Mouse (Mus musculus): Measurements from ENCODE around the gene Gpatch8. TPM values are rescaled to one million over a fixed set of nuclear protein-coding genes. Genes with fewer than 3 reads are reported as not detected.

Gpatch8 gene
- polyA plus RNA-seq, 1 experiment from 2014 or later, result 83.7 TPM

DNA sequence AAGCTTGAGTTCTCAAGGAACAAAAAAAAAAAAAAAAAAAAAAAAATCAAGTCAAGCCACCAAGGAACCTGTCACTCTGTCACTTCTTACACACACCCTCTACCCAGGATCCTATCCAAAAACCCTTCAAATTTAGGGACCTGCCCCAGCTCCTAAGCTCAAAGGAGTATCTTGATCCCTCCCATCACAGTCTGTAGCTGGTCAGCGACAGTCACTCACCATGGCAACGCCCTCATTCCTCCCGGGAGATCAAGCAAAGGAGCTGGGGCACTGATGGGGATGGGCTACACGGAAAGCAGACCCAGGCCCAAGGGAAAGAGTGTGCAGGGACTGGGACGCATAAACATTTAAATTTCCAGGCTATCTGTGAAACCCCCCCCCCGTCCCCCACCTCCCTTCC is 111.4 kb downstream of the Gpatch8 start:
- H3K27me3 ChIP-seq (ENCODE audit: control insufficient read depth, insufficient read depth, low read length), result no peaks in the 10 kb centered on the region
- no peak overlapping the region for H3K4me3 ChIP-seq (ENCODE audit: low read depth, low read length)
- H3K9me3 ChIP-seq (ENCODE audit: control insufficient read depth, low read length), result no peaks in the 10 kb centered on the region
- no peak for ATAC-seq (ENCODE audit: low read depth)
- 5% methylated on average over 6 of the region's 6 CpGs for WGBS
- H3K9ac ChIP-seq (replicated peaks; ENCODE audit: low read depth, low read length), result peak overlapping the region; percentile 12; the same call in 1 of the 2 replicates
- peaks cover 16% of the 10 kb centered on the region for H3K36me3 ChIP-seq (ENCODE audit: control insufficient read depth, insufficient read depth, low read length)
- peak overlapping the region; percentile 72 for H3K4me2 ChIP-seq (ENCODE audit: low read depth, low read length)
- H3K4me1 ChIP-seq (ENCODE audit: control insufficient read depth, insufficient read depth, low read length), result peaks cover 24% of the 10 kb centered on the region
- H3K27ac ChIP-seq (ENCODE audit: low read depth, low read length), result no peak overlapping the region

DNA sequence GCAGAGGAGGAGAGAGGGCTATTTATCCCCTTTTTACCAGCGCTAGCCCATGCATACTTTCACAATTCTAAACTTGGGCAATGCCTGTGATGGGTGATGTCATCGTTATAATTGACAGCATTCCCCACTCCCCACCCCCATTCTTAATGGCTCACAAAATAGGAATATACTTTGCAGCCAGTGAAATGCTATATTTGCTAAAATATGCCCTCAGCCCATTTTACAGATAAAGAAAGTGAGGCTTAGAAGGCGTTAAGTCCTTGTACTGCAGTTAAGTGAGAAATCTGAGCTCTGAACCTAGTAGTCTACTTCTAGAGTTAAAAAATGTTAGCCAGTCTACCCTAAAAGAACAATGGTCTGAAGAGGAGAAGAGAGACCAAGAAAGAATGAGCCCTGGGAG is 111.9 kb downstream of the Gpatch8 start:
- Histone ChIP-seq H3K4me2 (ENCODE audit: low read depth, low read length) (no peak overlapping the region), H3K4me3 (ENCODE audit: low read depth, low read length) (no peak overlapping the region), H3K4me1 (ENCODE audit: control insufficient read depth, insufficient read depth, low read length) (peaks cover 24% of the 10 kb centered on the region), H3K27ac (ENCODE audit: low read depth, low read length) (no peak overlapping the region), H3K36me3 (ENCODE audit: control insufficient read depth, insufficient read depth, low read length) (peaks cover 20% of the 10 kb centered on the region), H3K9ac (replicated peaks; ENCODE audit: low read depth, low read length) (no peak overlapping the region), H3K27me3 (ENCODE audit: control insufficient read depth, insufficient read depth, low read length) (no peaks in the 10 kb centered on the region), H3K9me3 (ENCODE audit: control insufficient read depth, low read length) (no peaks in the 10 kb centered on the region)
- no peak for ATAC-seq (ENCODE audit: low read depth)
- WGBS, result 78% methylated on average over 3 of the region's 3 CpGs

DNA sequence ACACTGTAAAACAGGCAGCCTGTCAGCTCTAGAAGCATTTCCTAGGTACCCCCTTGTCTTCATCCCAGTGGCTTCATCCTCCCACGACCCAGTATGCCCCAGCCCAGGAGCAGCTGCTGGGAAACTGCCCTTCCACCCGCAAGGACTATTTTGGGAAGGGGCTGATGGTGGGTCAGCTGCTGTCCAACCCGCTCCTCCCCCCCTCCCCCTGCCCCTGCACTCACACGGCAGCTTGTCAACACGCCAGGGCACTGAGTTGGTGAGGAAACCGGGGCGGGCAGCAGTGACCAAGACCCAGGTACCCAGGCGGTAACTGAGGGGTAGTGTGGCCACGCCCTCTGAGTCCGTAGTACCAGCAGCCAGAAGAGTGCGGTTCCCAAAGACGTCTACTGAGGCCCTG is 112.5 kb downstream of the Gpatch8 start:
- Histone ChIP-seq H3K4me1 (ENCODE audit: control insufficient read depth, insufficient read depth, low read length) (peaks cover 24% of the 10 kb centered on the region), H3K27me3 (ENCODE audit: control insufficient read depth, insufficient read depth, low read length) (no peaks in the 10 kb centered on the region), H3K36me3 (ENCODE audit: control insufficient read depth, insufficient read depth, low read length) (peaks cover 25% of the 10 kb centered on the region), H3K4me3 (ENCODE audit: low read depth, low read length) (no peak overlapping the region), H3K27ac (ENCODE audit: low read depth, low read length) (no peak overlapping the region), H3K4me2 (ENCODE audit: low read depth, low read length) (no peak overlapping the region), H3K9ac (replicated peaks; ENCODE audit: low read depth, low read length) (no peak overlapping the region), H3K9me3 (ENCODE audit: control insufficient read depth, low read length) (no peaks in the 10 kb centered on the region)
- no peak for ATAC-seq (ENCODE audit: low read depth)
- WGBS, result 66% methylated on average over 12 of the region's 12 CpGs

DNA sequence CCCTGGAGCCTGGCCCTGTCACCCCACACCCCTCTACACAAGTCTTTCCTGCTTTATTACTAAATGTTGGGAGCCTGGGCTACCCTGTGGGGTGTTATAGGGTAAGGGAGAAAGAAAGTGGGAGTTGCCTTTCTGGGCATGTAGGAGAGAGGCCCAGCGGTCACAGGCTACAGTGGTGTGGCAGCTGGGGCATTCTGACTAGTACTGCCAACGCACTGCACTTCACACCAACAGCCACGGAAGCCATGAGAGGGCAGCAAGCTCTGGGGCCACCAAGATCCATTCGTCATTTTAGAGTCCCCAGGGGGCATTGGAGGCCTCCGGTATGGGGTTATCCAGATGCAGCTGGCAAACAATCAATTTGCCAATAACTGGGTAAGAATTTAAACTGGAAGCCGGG is 114.1 kb downstream of the Gpatch8 start:
- peaks cover 34% of the 10 kb centered on the region for H3K4me1 ChIP-seq (ENCODE audit: control insufficient read depth, insufficient read depth, low read length)
- H3K9ac ChIP-seq (replicated peaks; ENCODE audit: low read depth, low read length), result no peak overlapping the region
- WGBS, result 65% methylated on average over 6 of the region's 6 CpGs
- no peak for ATAC-seq (ENCODE audit: low read depth)
- no peak overlapping the region for H3K27ac ChIP-seq (ENCODE audit: low read depth, low read length)
- H3K4me3 ChIP-seq (ENCODE audit: low read depth, low read length), result no peak overlapping the region
- no peak overlapping the region for H3K4me2 ChIP-seq (ENCODE audit: low read depth, low read length)
- H3K9me3 ChIP-seq (ENCODE audit: control insufficient read depth, low read length), result no peaks in the 10 kb centered on the region
- H3K36me3 ChIP-seq (ENCODE audit: control insufficient read depth, insufficient read depth, low read length), result peaks cover 39% of the 10 kb centered on the region
- H3K27me3 ChIP-seq (ENCODE audit: control insufficient read depth, insufficient read depth, low read length), result no peaks in the 10 kb centered on the region

DNA sequence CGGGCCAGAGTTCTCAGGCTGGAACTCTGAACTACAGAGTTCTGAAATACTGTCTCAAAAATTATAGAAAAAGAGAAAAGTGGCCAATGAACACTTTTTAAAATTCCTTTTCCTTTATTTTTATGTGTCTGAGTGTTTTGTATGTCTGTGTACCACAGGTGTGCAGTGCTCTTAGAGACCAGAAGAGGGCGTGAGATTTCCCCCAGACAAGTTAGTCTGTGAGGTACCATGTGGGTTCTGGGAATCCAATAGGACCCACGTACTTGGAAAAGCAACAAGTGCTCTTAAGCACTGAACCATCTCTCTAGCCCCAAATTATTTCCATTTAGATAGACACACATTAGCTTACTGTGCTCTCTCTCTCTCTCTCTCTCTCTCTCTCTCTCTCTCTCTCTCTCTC is 114.8 kb downstream of the Gpatch8 start:
- Histone ChIP-seq H3K4me2 (ENCODE audit: low read depth, low read length) (no peak overlapping the region), H3K27me3 (ENCODE audit: control insufficient read depth, insufficient read depth, low read length) (no peaks in the 10 kb centered on the region), H3K9ac (replicated peaks; ENCODE audit: low read depth, low read length) (no peak overlapping the region), H3K27ac (ENCODE audit: low read depth, low read length) (no peak overlapping the region), H3K9me3 (ENCODE audit: control insufficient read depth, low read length) (no peaks in the 10 kb centered on the region), H3K36me3 (ENCODE audit: control insufficient read depth, insufficient read depth, low read length) (peaks cover 42% of the 10 kb centered on the region), H3K4me3 (ENCODE audit: low read depth, low read length) (no peak overlapping the region), H3K4me1 (ENCODE audit: control insufficient read depth, insufficient read depth, low read length) (peaks cover 35% of the 10 kb centered on the region)
- ATAC-seq (ENCODE audit: low read depth), result no peak
- WGBS, result 84% methylated on average over 3 of the region's 3 CpGs

DNA sequence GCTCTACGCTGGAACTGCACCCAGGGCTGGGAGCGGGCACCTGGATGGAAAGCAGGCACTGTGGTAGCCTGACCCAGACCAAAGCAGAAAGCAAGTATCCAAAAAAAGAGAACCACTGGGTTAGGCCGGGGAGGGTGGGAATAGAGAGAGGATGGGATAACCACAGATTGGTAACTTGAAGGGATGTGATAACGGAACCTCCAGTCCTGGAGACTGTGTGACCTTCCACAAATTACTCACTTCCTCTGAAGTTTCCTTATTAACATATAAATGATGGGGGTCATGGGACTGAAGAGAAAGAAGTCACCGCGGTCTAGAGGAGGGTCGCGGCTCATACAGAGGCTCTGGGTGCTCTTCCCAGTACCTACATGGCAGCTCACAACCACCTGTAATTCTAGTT is 115.9 kb downstream of the Gpatch8 start:
- WGBS, result 81% methylated on average over 8 of the region's 8 CpGs
- Histone ChIP-seq H3K4me3 (ENCODE audit: low read depth, low read length) (no peak overlapping the region), H3K27me3 (ENCODE audit: control insufficient read depth, insufficient read depth, low read length) (no peaks in the 10 kb centered on the region), H3K9ac (replicated peaks; ENCODE audit: low read depth, low read length) (no peak overlapping the region), H3K36me3 (ENCODE audit: control insufficient read depth, insufficient read depth, low read length) (peaks cover 54% of the 10 kb centered on the region), H3K9me3 (ENCODE audit: control insufficient read depth, low read length) (no peaks in the 10 kb centered on the region), H3K27ac (ENCODE audit: low read depth, low read length) (no peak overlapping the region), H3K4me2 (ENCODE audit: low read depth, low read length) (no peak overlapping the region), H3K4me1 (ENCODE audit: control insufficient read depth, insufficient read depth, low read length) (peaks cover 25% of the 10 kb centered on the region)
- no peak for ATAC-seq (ENCODE audit: low read depth)

DNA sequence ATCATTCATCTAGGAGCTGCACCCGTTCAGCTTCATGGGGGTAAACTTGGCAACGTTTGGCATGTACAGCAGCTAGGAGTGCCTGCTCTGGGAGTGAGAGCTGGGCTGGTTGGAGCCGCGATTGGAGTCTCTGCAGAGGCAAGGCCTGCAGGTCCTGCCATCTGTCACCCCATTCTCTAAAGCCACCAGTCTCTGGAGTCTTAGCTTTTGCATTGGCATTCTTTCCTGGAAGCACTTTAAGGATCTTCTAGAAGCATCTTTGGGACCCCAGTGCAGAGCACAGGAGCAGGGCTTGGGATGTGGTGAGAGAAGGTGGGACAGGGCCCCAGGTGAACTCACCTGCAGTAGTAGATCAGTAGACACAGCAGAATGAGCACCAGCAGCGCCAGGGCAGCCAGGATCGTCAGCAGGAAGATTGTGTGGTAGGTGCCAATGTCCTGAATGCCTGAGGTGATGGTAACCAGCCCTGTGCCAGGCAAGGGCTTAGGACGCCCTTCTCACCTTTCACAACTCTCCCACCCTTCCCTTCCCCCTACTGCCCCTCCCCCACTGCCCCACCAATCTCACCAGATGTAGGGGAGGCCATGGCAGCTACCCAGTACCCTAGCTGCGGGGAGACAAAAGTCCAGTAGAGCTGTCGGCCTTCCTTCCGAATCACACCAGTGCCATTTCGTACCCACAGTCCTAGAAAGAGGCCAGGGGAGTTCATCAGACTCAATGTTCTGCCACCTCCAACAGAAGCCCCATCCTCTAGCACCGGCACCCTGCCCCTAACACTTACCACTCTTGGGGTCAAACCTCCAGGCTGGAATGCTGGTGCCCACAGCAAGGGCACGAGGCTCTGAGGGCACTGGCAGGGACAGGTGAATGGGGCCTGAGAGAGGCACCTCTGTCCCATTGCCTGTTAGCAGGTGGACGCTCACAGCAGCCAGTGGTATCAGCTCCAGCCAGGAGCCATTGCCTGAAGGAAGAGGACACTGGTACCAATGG is 116.8 kb downstream of the Gpatch8 start:
- no peak overlapping the region for H3K4me2 ChIP-seq (ENCODE audit: low read depth, low read length)
- H3K9ac ChIP-seq (replicated peaks; ENCODE audit: low read depth, low read length), result no peak overlapping the region; the same call in 1 of the 2 replicates
- H3K4me3 ChIP-seq (ENCODE audit: low read depth, low read length), result no peak overlapping the region
- no peaks in the 10 kb centered on the region for H3K27me3 ChIP-seq (ENCODE audit: control insufficient read depth, insufficient read depth, low read length)
- peaks cover 18% of the 10 kb centered on the region for H3K4me1 ChIP-seq (ENCODE audit: control insufficient read depth, insufficient read depth, low read length)
- no peak overlapping the region for H3K27ac ChIP-seq (ENCODE audit: low read depth, low read length)
- ATAC-seq (ENCODE audit: low read depth), result no peak
- no peaks in the 10 kb centered on the region for H3K9me3 ChIP-seq (ENCODE audit: control insufficient read depth, low read length)
- 76% methylated on average over 14 of the region's 14 CpGs for WGBS
- H3K36me3 ChIP-seq (ENCODE audit: control insufficient read depth, insufficient read depth, low read length), result peaks cover 61% of the 10 kb centered on the region

DNA sequence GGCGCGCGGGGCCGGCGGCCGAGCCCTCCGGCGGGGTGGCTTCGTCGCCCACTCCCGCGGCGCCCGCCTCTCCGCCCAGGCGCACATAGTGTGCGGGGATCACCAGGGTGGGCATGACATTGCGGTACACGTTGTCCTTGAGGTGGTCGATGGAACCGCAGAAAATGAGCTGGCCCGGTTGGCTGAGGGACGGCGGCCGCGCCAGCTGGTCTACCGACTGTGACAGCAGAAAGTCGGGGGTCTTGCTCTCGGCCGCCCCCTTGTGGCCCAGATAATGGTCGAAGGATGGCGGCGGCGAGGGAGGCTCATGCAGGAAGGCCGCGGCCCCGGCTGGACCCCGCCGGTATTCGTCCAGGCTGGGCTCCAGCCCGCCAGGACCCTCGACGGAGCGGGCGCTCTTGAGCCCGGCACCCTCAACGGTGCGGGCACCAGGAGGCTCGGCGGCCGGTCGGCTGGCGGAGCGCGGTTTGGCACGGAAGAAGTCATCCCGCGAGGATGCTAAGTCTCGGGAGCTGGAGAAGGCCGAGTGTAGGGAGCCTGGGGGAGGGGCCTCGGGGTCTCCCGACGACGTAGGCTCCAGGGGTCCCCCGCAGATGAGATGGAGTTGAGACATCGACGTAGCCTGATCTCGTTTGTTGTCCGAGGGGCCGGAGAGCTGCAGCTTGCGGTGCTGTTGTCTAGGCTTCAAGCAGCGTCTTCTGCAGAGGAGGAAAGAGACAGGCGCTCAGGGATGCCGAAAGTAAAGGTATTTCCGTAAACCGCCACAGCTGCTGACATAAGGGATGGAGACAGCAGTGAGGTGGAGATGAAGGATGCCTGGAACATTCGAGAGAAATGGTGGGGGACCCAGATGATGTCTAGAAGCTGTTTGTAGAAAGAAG is 117.7 kb downstream of the Gpatch8 start:
- WGBS, result 8% methylated on average over 73 of the region's 77 CpGs
- H3K4me1 ChIP-seq (ENCODE audit: control insufficient read depth, insufficient read depth, low read length), result peaks cover 18% of the 10 kb centered on the region
- H3K27ac ChIP-seq (ENCODE audit: low read depth, low read length), result peak overlapping the region; percentile 34; the same call in 1 of the 2 replicates
- no peaks in the 10 kb centered on the region for H3K27me3 ChIP-seq (ENCODE audit: control insufficient read depth, insufficient read depth, low read length)
- H3K4me2 ChIP-seq (ENCODE audit: low read depth, low read length), result peak overlapping the region; percentile 52
- H3K9ac ChIP-seq (replicated peaks; ENCODE audit: low read depth, low read length), result peak overlapping the region; percentile 39; the same call in 1 of the 2 replicates
- H3K36me3 ChIP-seq (ENCODE audit: control insufficient read depth, insufficient read depth, low read length), result peaks cover 61% of the 10 kb centered on the region
- H3K9me3 ChIP-seq (ENCODE audit: control insufficient read depth, low read length), result no peaks in the 10 kb centered on the region
- ATAC-seq (ENCODE audit: low read depth), result peak; percentile 38; the same call in 1 of the 2 replicates
- H3K4me3 ChIP-seq (ENCODE audit: low read depth, low read length), result peak overlapping the region; percentile 24; the same call in 1 of the 2 replicates
